Mouse (Mus musculus) heart, adult 2 months (tissue): ENCODE results near the gene Cep350. TPM values are rescaled to one million over a fixed set of nuclear protein-coding genes. Genes with fewer than 3 reads are reported as not detected.

Experiments
- DNase-seq, 2 experiments: peaks; one replicate each; pipeline ENCODE4 v3.0.0; 2021
- H3K27ac ChIP-seq: fragments of 200-600 bp; 2 replicates; pipeline ENCODE4 v1.8.1; 2022
- H3K27me3 ChIP-seq: fragments of 200-500 bp; 2 replicates; pipeline ENCODE4 v1.6.1; 2012; ENCODE audit warnings: mild to moderate bottlenecking, low read length, inconsistent platforms, mixed read lengths; ENCODE audit not compliant: control insufficient read depth, insufficient read depth
- H3K36me3 ChIP-seq: fragments of 200-500 bp; 2 replicates; pipeline ENCODE4 v1.6.1; 2012; ENCODE audit warnings: low read length, inconsistent platforms; ENCODE audit not compliant: control insufficient read depth, insufficient read depth
- H3K4me1 ChIP-seq: fragments of 200-500 bp; 2 replicates; pipeline ENCODE4 v1.6.1; 2011; ENCODE audit warnings: low read length; ENCODE audit not compliant: control insufficient read depth, insufficient read depth
- H3K4me3 ChIP-seq: fragments of 200-600 bp; 2 replicates; pipeline ENCODE4 v1.8.1; 2022
- H3K79me2 ChIP-seq: fragments of 200-500 bp; replicated peaks from 2 replicates; pipeline ENCODE4 v1.6.1; 2012; ENCODE audit warnings: mild to moderate bottlenecking, inconsistent platforms, low read length, moderate library complexity, mixed read lengths; ENCODE audit not compliant: control insufficient read depth, insufficient read depth
- H3K9ac ChIP-seq: fragments of 200-500 bp; 2 replicates; pipeline ENCODE4 v1.6.1; 2012; ENCODE audit warnings: low read depth, mild to moderate bottlenecking, control low read depth, inconsistent platforms, low read length, mixed read lengths
- CTCF ChIP-seq: fragments of 200-600 bp; IDR thresholded peaks from 2 replicates; pipeline ENCODE4 v1.8.1; 2022; ENCODE audit warnings: antibody characterized with exemption, mild to moderate bottlenecking, moderate library complexity
- EP300 ChIP-seq: fragments of 200-500 bp; IDR thresholded peaks from 2 replicates; pipeline ENCODE4 v1.6.1; 2011; ENCODE audit warnings: low read depth, low read length, control low read depth; ENCODE audit not compliant: insufficient read depth
- POLR2A ChIP-seq: fragments of 200-500 bp; IDR thresholded peaks from 2 replicates; pipeline ENCODE4 v1.6.1; 2011; ENCODE audit warnings: mild to moderate bottlenecking, low read depth, low read length, control low read depth; ENCODE audit not compliant: insufficient read depth
- WGBS: fragments of 180-500 bp; shearing (Covaris S2); methylation state at CpG from one replicate; pipeline ENCODE4 v1.1.7; 2018; 5-methylcytosine and 5-hydroxymethylcytosine counted together
- intact Hi-C: fragments of 180-260 bp; cut with DNase I; formaldehyde crosslinking; loops from one replicate; pipeline ENCODE4 v1.15.1; 2025
- polyA plus RNA-seq: library from polyadenylated mRNA; depleted of rRNA; stranded (reverse); fragments of >200 nt; gene quantifications from 2 replicates; pipeline ENCODE4 v1.2.3, GENCODE M21; 2012
- total RNA-seq, 2 experiments: library from RNA; stranded (reverse); gene quantifications; 2 replicates each; pipeline ENCODE4 v1.2.3; 2021

Gene Cep350
- total and polyA plus RNA-seq, 3 experiments = 3.9 to 38.0 (median 37.1) TPM

- no peak for DNase-seq
- H3K27ac ChIP-seq = no peak overlapping the region
- H3K27me3 ChIP-seq = no peaks in the 10 kb centered on the region
- no peaks in the 10 kb centered on the region for H3K36me3 ChIP-seq
- WGBS = 86% methylated on average over 4 of the region's 4 CpGs
- H3K9ac ChIP-seq = no peak overlapping the region
- H3K4me3 ChIP-seq = no peak overlapping the region
- no peak for TF ChIP-seq EP300
- no peak for TF ChIP-seq POLR2A
- no peak for TF ChIP-seq CTCF
- no peaks in the 10 kb centered on the region for H3K79me2 ChIP-seq
- intact Hi-C loops = no loop called here
- H3K4me1 ChIP-seq = no peaks in the 10 kb centered on the region
Observed at GRCm38 (mm10) chr1:155825940-155826716, 146.9 kb downstream of the Cep350 start.

- no peaks in the 10 kb centered on the region for H3K27me3 ChIP-seq
- H3K36me3 ChIP-seq = no peaks in the 10 kb centered on the region
- TF ChIP-seq CTCF = no peak
- no peak for TF ChIP-seq EP300
- no peak for TF ChIP-seq POLR2A
- no peak overlapping the region for H3K27ac ChIP-seq
- intact Hi-C loops = no loop called here
- H3K79me2 ChIP-seq = no peaks in the 10 kb centered on the region
- no peaks in the 10 kb centered on the region for H3K4me1 ChIP-seq
- DNase-seq = no peak
- 89% methylated on average over 5 of the region's 5 CpGs for WGBS
- no peak overlapping the region for H3K4me3 ChIP-seq
- no peak overlapping the region for H3K9ac ChIP-seq
Observed at GRCm38 (mm10) chr1:155820646-155821045, 152.4 kb downstream of the Cep350 start.

GRCm38 (mm10) chr1:155816167-155816566, 156.9 kb downstream of the Cep350 start:
- H3K4me3 ChIP-seq = no peak overlapping the region

GRCm38 (mm10) chr1:155812581-155813499, 160.2 kb downstream of the Cep350 start, which contains the start of gene Qsox1:
TSS of gene Qsox1 (minus strand) at chr1:155812889.
- TF ChIP-seq CTCF (no peak), POLR2A (peak; percentile 92), EP300 (0 out of 2 replicates have a peak, but pooled peaks have one; percentile 16)
- peaks cover 7% of the 10 kb centered on the region for H3K4me1 ChIP-seq
- no peaks in the 10 kb centered on the region for H3K27me3 ChIP-seq
- no peaks in the 10 kb centered on the region for H3K79me2 ChIP-seq
- intact Hi-C loops = loop anchor here (5.0 to 10.0 kb wide), 2 partner anchors 159 to 222 kb away; partner anchors contain the start of genes Cep350, Tor1aip1 and Tor1aip2
- under 1% methylated on average over 67 of the region's 67 CpGs for whole genome bisulfite sequencing
- H3K4me3 ChIP-seq = peak within 1 kb of the TSS; percentile 92
- peak; percentile 91 to 92 for DNase-seq
- peak within 1 kb of the TSS; percentile 91 for H3K9ac ChIP-seq
- H3K36me3 ChIP-seq = no peaks in the 10 kb centered on the region; the same call in 1 of the 2 replicates
- peak within 1 kb of the TSS; percentile 80 for H3K27ac ChIP-seq

More at GRCm38 (mm10) chr1:155816167-155816566, 156.9 kb downstream of the Cep350 start:
- intact Hi-C loops = loop anchor here (10.0 kb wide), 1 partner anchor 219 kb away; the partner anchor contains the start of genes Tor1aip1 and Tor1aip2
- Histone ChIP-seq H3K79me2 (no peaks in the 10 kb centered on the region), H3K27ac (no peak overlapping the region), H3K36me3 (no peaks in the 10 kb centered on the region), H3K4me1 (peaks cover 2% of the 10 kb centered on the region), H3K27me3 (no peaks in the 10 kb centered on the region), H3K9ac (no peak overlapping the region)
- WGBS = 29% methylated on average over 2 of the region's 2 CpGs
- DNase-seq = no peak
- TF ChIP-seq EP300 = no peak
- no peak for TF ChIP-seq POLR2A
- TF ChIP-seq CTCF = no peak

GRCm38 (mm10) chr1:155811995-155812580, 161.0 kb downstream of the Cep350 start:
- no peak for DNase-seq
- H3K36me3 ChIP-seq = no peaks in the 10 kb centered on the region; the same call in 1 of the 2 replicates

More at GRCm38 (mm10) chr1:155811995-155812580, 161.0 kb downstream of the Cep350 start:
- Histone ChIP-seq H3K4me1 (peaks cover 7% of the 10 kb centered on the region), H3K9ac (peak overlapping the region; percentile 91), H3K27ac (peak overlapping the region; percentile 80), H3K27me3 (no peaks in the 10 kb centered on the region), H3K4me3 (peak overlapping the region; percentile 92), H3K79me2 (no peaks in the 10 kb centered on the region)
- 2% methylated on average over 22 of the region's 22 CpGs for WGBS
- intact Hi-C loops = loop anchor here (5.0 to 10.0 kb wide), 2 partner anchors 160 to 223 kb away; partner anchors contain the start of genes Cep350, Tor1aip1 and Tor1aip2
- TF ChIP-seq EP300 (no peak), POLR2A (no peak)
